Mouse (Mus musculus) adrenal gland, adult 8-10 months (tissue): ENCODE measurements at regions not wholly inside any gene's neighbourhood (a gene's known extent, or its start where the extent isn't known, plus 50 kb on each side); places are given as distances from the start of the nearest gene placed in this dataset.

Experiments used
- DNase-seq: peaks from one replicate; pipeline ENCODE4 v3.0.0; 2022

DNA sequence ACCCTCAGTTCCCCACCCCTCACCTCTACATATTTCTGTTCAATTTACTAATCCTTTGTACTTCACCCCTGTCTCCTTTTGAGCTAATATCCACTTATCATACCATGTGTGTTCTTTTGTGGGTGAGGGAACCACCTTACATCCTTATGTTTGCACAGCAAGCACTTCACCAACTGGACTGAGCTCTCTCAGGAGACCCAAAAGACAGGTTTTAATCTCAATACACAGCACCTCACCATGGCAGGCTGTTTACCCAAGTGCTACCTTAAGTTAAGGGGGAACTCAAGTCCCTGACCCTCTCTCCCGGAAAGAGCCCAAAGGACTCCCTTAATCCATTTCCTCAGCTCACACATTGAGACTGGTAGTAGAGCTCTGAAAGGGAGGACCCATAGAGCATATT lies 62.3 kb upstream of the Agr3 start:
- DNase-seq = no peak

DNA sequence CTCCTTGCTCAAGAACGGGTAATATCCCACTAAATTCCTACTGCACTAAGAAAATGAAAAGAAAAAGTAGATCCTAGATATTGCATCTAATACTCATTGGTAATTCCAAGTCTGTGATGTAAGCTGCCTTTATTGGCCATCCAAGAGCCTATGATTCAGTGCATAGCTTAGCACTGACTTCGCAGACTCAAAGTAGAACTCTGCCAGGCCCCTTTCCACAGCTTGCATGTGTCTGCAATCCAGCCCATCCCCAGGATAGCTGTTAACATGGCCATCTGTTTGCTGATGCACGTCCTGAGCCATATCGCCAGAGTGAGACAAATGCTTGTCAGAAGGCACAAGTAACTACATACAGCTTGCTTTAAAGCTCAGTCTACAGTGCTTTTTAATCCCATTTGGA lies 72.3 kb upstream of the Agr3 start:
- DNase-seq = no peak

DNA sequence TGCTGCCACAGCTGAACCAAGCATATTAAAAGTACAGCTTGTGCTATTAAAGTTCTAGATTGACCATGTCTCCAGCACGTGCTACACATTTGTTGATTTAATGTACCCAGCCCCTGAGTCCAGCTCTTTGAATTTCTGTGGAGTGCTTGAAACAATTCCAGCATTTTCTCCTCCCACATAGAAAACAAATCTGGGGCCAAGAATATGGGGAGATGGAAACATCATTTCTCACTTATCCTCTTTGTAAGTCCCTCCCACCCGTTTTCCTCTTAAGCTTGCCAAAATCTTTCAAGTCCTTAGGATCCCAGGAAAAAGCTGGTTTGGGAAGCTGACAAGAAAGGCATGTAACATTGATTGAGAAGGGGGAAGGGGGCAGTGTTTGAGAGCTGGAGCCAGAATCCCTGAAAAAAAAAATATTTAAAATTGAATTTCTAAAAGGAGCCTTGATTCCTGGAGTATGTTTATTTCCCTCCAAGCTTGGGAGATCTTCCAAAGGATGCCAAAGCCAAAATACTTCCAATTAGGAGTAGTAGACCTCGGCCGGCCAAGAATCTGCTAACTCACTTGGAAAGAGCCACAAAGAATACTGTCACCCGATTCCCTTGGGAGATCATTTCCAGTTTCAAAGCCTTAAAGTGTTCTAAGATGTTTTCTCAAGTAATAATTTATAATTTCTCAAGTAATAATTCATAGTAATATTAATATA lies 78.4 kb upstream of the Agr3 start:
- DNase-seq = no peak

DNA sequence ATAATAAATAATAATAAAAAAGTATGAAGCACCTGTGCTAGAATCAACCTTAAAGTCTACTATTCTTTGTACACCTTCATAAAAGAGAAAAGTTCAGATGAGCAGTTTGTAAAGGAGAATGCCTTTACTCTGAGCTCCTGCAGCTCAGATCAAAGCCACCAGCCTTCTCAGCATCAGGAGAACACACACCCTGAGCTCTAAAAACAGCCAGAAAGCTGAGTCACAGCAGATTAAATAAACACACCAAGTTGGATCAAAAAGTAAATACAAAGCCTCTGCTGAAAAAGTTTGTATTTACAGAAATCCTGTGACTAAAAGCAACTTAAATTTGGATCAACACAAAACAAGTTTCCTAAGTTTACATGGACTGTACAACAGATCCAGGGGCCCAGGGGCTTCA lies 88.5 kb upstream of the Agr3 start:
- DNase-seq = no peak

DNA sequence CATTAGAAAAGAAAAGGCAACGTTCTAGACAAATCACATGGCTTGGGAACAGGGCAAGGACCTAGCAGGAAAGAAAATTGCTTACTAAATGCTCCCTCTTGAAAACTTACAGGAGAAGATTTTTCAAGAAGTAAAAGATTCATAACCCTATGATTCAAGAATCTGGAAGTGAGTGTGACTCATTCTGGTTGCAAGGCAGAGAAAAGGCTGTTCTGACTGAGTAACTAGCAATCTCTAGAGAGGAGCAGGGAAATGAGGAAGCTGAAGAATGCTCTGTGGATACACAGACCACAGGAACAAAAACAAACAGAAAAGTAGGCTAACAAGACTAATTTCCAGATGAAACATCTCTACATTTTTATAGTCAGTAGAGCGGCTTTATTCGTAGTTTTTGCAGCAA lies 92.1 kb upstream of the Agr3 start:
- no peak for DNase-seq

DNA sequence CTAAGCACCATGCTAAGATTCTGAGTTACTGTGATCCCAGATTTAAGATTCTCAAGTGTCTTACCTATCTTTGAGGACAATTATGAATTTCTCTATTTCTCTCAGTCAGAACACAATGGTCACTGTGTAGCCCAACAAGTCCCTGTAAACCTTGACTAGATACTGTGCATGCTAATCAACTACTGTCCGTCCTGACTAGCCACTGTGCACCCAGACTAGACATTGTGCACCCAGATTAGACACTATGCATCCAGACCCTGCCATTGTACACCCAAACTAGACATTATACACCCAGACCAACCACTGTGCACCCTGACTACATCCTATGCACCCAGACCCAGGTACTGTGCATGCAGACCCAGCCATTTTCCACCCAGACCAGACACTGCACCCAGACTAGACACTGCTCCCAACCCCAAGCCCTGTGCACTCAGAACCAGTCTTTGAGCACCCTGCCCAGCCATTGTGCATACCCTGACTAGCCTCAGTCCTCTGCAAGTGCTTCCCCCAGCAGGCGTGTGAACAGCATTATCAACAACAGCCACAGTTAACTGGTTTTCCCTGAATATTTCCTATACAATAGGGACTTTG lies 93.4 kb upstream of the Agr3 start:
- no peak for DNase-seq

DNA sequence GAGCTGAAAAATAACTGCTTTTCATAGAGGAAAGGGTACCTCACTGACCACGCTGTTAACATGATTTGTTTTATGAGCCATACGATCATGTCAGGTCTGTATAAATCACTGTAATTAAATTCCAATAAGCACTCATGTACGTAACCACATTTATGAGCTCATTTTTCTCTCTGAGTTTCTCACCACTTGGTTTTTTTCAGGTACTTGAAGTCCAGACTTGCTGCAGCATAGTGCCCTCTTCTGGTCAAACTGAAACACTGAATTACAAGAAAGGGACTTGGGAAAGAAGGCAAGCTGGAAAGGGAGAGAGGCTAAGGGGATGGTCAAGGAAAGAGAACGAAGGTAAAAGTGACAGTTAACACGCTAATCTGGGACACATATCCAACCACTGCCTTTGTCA lies 94.2 kb upstream of the Agr3 start:
- DNase-seq = no peak

DNA sequence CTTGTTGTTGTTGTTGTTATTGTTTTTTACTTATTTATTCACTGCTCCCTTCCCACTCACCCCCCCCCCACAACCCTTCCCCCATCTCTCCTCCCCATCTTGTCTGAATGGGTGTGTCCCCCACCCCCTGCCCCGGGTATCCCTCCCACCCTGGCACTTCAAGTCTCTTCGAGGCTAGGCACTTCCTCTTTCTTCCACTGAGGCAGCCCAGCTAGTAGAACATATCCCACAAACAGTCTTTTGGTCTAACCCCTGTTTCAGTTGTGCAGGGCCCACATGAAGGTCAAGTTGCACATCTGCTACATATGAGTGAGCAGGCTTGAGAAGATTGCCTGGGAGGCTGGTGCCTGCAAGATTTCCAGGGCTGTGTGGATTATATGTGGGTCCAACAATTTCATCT lies 97.6 kb upstream of the Agr3 start:
- no peak for DNase-seq

DNA sequence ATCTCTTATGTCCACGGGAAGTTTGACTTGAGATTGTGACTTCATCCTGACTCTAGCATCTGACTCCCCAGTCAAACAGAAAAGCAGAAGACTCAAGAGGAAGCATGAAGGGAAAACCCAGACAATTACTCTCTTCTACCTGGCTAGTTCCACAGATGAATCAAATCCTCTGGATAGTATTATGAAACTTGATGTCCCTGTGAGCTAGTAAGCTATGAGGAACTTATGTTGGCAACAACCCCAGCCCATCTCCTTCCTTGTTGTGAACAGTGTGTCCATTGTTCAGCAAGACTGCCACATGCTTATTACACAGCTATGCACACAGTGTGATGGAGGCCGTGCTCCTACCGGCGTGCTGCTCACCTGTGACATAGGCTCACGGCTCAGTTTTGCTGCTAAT lies 98.4 kb upstream of the Agr3 start:
- DNase-seq = no peak

DNA sequence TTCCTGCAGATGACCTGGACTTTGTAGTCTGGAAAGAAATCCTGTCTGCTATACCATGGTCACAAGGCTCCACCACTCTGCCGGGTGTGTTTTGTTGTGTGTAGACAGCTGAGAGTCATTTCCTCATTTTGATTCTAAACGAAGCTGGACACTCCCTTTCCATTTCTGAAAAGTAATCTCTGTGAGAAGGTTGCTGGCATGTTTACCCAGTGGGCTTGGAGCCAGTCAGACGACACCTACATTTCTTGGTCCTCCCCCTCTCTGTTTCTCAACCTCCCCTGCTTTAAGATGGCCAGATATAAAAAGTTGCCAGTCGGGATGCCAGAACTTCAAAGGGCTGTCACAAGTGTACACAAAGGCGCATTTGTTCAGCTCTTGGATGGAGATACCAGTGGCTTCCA lies 100.8 kb upstream of the Agr3 start:
- no peak for DNase-seq

DNA sequence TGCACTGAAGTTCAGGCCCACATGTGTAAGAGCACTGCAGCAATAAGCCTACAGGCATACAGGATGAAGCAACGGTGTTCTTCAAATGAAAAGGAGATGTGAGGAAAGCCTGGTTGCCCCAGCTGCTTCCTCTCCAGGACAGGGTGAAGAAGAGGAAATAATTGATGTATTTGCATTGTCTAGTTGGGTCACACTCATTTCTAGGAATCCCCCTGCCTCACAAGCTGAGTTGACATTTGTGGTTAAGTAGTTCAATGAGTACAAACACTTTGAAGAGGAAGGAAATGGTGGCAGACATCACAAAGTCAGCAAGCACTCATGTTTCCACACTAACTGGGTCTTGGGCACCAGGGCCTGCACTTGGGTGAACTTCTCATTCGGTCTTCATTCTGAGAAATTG lies 126.2 kb upstream of the Agr3 start:
- no peak for DNase-seq

DNA sequence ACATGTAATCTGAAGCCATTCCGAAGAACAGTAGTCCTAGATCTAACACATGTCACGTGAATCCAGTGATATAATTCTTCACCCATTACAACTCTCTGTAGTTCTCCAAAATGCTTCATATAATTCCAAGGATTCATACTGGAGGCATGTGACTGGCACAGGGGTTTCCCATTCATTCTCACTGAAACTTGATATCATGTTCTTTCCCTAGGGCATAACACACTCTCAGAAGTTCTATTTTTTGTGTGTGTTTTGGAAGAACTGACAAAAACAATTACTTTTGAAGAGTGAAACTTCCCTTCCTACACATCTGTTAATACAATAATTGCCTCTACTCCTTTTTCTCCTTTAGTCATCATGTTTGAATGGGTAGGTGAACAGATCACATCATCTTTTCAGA lies 150.0 kb upstream of the Agr3 start:
- DNase-seq = no peak

DNA sequence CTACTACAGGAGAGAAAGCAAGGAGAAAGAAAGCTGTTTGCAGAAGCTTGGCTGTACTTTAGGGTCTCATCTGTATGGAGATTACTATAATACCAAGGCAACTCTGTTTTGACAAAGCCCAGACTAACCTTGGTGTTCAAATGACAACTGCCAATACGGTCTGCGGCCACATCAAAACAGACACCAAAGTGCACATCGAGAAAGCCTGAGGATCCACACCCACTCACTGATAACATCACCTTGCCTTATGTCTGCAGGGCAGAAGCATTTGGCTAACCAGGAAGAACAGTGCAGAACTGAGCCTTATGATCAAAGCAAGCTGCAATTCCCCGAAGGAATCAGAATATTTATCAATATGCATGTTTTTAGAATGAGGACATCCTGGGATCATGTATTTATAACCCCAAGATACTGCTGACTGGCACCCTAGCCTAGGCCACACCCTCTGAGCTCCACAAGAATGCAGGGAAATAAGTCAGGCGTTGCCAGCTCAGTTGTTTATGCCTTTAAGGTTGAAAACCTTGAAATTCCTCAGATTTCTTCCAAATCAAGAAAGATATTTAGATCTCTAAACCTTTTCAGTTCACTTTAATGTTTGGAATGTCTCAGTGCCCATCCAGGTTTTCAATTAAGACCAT lies 154.9 kb upstream of the Agr3 start:
- DNase-seq = no peak

DNA sequence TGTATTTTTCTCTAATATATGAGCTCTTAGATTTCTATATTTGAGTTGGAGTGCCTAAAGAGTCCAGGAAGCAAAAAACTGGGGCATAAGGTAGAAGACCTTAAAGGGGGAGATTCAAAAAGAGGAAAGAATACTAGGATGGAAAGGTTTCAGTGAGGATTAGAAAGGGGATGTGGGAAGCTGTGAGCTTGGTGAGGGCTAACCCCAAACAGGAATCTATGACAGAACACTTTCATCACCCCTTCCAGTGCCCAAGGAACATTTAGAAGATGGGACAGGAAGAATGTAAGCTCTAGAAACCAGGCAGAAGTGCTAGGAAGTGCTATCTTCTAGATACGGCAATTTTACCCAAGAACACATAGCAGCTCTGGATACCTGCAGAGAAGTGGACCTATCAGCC lies 166.5 kb upstream of the Agr3 start:
- DNase-seq = no peak

DNA sequence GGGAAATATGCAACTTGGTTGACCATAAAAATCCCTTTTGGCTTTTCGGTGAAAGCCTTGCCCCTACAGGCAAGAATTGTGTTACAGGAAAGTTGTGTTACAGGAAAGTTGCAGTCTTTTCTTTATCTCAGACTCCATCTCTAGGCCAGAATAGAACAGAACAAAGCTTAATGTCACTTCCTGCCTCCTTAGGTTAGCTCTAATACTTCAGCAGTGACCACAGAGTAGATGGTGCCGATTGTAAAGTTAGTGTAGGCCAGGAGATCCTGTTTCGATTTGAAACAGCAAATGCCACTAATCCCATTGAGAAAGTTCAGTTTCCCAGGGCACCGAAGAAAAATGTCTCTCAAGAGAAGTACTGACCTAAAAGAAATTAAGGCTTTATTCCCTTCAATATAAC lies 170.3 kb upstream of the Agr3 start:
- no peak for DNase-seq

DNA sequence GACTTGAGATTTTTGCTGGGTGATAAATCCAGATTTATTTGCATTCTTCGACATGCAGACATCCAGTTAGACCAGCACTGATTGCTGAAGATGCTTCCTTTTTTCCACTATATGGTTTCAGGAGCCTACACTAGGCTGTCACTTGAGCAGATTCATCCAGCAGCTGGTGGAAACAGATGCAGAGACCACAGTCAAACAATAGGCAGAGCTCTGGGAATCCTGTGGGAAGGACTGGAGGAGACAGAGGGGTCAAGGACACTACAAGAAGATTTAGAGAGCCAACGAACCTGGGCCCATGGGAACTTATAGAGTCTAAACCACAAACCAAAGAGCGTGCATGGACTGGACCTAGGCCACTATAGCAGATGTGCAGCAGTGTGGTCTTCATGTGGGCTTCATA lies 177.4 kb upstream of the Agr3 start:
- DNase-seq = no peak

DNA sequence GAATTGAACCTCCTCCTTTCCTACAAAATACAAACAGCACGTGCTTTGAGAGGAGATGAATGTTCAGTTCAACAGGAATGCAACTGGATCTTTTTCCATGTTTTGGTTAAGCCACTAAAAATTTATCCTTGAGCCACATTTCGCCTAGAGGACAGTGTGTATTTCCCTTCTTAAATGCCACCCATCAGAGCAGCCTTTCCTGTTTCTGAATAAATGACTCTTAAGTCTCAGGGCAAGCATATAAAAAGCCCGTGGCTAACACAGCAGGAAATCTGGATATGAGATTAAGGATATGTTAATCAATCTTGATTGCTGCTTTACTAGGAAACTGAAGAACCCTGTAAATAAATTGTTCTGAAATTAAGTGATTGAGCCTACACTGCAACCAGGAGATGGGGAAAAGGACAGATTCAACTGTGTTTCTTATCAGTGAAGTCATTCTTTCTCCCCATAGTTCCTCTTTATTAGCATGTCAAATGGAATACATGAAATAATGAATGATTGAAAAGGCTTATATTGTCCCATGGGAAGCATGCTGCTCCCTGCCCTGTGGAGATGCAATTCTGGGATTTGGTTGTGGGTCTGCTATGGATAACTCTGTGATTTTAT lies 178.6 kb upstream of the Agr3 start:
- no peak for DNase-seq

DNA sequence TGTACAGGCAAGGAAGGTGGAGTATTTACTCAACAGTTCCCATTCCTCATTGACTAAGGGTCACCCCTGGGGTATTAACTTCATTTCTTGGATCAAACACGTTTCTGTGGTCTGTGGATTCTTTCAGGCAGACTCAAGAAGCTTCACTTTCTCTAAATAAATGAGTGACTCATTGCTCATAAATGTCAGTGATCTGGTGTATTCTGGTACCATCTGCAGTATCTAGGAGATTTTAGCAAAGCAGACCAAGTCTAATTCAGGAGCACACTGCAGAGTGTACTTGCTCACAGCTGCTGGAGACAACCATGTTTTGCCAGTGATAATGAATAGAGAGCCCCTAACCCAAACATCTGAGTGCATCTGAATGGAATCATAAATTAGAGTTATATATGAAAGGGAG lies 182.7 kb upstream of the Agr3 start:
- no peak for DNase-seq

DNA sequence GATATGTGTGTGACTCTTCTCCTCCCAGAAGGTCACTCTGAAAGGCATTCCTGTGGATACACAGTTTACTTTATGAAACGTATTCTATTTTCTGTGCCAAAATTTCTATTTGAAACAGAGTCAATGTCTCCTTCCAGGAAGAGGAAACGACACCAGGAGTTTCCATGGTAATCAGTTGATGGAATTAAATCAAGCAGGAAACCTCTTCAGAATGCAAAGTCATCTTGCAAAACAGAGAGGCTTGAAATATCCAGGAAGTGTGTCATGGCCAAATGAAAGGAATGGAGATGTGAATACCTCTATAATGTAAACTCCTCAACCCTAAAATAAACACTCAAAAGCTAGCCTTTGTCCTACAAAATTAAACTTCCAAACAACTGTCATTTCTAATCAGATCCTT lies 189.0 kb upstream of the Agr3 start:
- DNase-seq = no peak

DNA sequence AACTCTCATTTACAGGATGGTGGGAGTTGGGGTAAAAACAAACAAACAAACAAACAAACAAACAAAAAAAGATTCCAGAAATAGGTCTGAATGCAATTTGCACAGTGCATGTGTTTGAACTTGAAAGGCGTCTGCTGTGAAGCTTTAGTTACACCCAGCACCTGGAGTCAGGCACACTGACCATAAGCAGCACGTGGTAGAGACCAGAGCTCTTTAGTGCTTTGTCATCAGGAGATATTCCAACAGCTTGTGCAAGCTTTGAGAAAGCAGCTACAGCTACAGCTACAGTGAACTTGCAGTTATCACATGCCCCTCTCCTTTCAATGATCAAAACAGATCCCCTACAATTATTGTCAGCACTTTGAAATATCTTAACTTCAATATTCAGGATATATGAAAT lies 190.4 kb upstream of the Agr3 start:
- DNase-seq = no peak

DNA sequence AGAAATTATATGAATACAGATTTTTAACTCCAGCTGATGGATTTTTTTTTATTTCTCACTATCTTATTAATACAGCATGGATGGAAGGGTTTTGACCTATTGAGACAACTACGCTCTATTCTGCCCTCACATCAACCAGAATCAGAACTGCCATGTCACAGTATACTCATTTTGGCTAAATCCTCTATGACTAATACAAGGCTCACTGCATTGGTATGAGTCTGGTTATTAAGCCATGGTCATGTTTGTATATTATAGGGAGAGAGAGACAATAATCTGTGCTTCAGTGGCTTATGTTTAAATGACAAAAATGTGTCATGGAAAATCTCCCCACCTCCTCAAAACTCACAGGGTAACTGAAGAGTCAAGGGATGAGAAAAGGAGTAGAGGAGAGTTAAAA lies 191.0 kb upstream of the Agr3 start:
- DNase-seq = no peak

DNA sequence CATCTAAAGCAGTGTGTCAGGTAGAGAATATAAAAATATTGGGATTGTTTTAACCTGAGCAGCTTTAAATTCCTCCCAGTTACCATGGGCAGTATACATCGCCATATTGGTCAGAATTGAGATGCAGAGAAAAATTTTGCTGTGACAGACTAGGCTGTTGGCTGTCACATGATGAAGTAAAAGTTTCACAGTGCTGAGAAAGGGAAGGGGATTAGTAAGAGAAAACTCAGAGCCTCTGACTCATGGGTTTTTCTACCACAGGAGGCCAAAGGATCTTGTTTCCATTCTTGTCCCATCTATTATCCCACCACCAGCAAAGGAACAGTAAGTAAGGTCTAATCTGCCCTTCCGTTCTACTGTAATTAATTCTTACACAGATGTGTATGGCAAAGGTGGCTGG lies 191.8 kb upstream of the Agr3 start:
- DNase-seq = no peak

DNA sequence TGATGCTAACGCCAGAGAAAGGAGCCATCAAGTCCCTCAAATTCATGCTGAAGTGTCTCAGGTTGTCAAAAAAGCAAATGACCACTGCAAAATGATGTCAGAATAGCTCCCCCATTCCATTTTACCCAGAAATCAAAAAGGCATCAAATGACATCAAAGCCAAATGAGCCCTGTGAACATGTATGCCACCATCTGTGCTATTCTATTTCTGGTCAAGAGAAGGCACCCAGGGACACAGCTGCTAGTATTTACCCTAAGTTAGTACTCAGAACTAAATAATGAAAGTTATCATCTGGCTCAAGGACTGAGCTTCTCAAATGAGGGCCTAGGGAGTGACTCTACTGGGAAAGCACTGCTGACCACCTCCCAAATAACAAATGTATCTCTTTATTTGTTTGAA lies 191.1 kb upstream of the Ahr start:
- no peak for DNase-seq

DNA sequence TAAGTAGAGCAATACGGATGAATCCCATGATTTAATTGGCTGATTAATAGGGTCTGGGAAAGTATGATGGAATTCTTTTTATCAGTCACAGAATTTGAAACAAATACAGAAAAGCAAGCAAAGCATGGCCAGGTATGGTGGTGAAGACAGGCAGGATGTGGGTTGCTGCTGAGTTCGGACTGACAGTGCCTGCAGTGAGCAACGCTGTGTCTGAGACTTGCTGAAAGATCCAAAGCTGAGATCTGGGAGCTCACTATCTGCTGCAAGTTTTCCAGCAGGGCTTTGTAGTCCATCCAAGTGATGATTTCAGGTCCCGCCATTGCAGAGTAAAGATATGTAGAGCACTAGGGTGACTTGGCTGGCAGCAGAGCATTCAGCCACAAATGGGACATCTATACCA lies 189.3 kb upstream of the Ahr start:
- DNase-seq = no peak
